Mouse (Mus musculus) ovary, postnatal 36 days (tissue): ENCODE measurements around the gene Pdgfd.
"Not testable (repeated sequence)": the region's sequence is repeated elsewhere in the genome, so short reads cannot be mapped to it uniquely, and the experiment has no call there.

Source experiments
- DNase-seq: peaks from one replicate; pipeline ENCODE4 v3.0.0; 2022; ENCODE audit warnings: low spot score, mixed read lengths

The Pdgfd gene

GRCm38 (mm10) chr9:6168391-6169037, at the start of gene Pdgfd:
Gene Pdgfd (plus strand): TSS chr9:6168584.
- DNase-seq, result peak; percentile 75

- DNase-seq, result no peak
These were observed 651 bp downstream of the Pdgfd start for GRCm38 (mm10) chr9:6169038-6169431.

- DNase-seq, result no peak
These were observed 2.6 kb downstream of the Pdgfd start for GRCm38 (mm10) chr9:6170962-6171361.

GRCm38 (mm10) chr9:6173276-6173675, 4.9 kb downstream of the Pdgfd start:
- no peak for DNase-seq

- no peak for DNase-seq
These were observed 7.3 kb downstream of the Pdgfd start for GRCm38 (mm10) chr9:6175731-6176130.

- no peak for DNase-seq
These were observed 14.0 kb downstream of the Pdgfd start for GRCm38 (mm10) chr9:6182307-6182923.

- no peak for DNase-seq
These were observed 19.6 kb downstream of the Pdgfd start for GRCm38 (mm10) chr9:6187955-6188354.

GRCm38 (mm10) chr9:6193352-6193751, 25.0 kb downstream of the Pdgfd start:
- DNase-seq, result no peak

- DNase-seq, result no peak
These were observed 44.5 kb downstream of the Pdgfd start for GRCm38 (mm10) chr9:6212862-6213261.

- DNase-seq, result no peak
These were observed 49.1 kb downstream of the Pdgfd start for GRCm38 (mm10) chr9:6217505-6217904.

- DNase-seq, result not testable (repeated sequence)
These were observed 67.6 kb downstream of the Pdgfd start for GRCm38 (mm10) chr9:6235982-6236381.

GRCm38 (mm10) chr9:6250320-6250719, 81.9 kb downstream of the Pdgfd start:
- no peak for DNase-seq

GRCm38 (mm10) chr9:6251990-6252389, 83.6 kb downstream of the Pdgfd start:
- DNase-seq, result no peak

- DNase-seq, result no peak
These were observed 88.7 kb downstream of the Pdgfd start for GRCm38 (mm10) chr9:6257072-6257471.

GRCm38 (mm10) chr9:6264820-6265219, 96.4 kb downstream of the Pdgfd start:
- DNase-seq, result no peak

- no peak for DNase-seq
These were observed 101.5 kb downstream of the Pdgfd start, which contains the start of gene Ddi1 for GRCm38 (mm10) chr9:6269796-6270280. Gene Ddi1 (minus strand): TSS chr9:6269846.

- no peak for DNase-seq
These were observed 108.0 kb downstream of the Pdgfd start for GRCm38 (mm10) chr9:6276395-6276794.

- no peak for DNase-seq
These were observed 109.1 kb downstream of the Pdgfd start for GRCm38 (mm10) chr9:6277526-6277925.

- DNase-seq, result no peak
These were observed 118.4 kb downstream of the Pdgfd start for GRCm38 (mm10) chr9:6286770-6287169.

GRCm38 (mm10) chr9:6289211-6289696, 120.9 kb downstream of the Pdgfd start:
- no peak for DNase-seq

- no peak for DNase-seq
These were observed 130.2 kb downstream of the Pdgfd start for GRCm38 (mm10) chr9:6298547-6298946.

GRCm38 (mm10) chr9:6302050-6302449, 133.7 kb downstream of the Pdgfd start:
- no peak for DNase-seq

GRCm38 (mm10) chr9:6304590-6304989, 136.2 kb downstream of the Pdgfd start:
- no peak for DNase-seq
